ENCODE assay signal across 9 mouse cellular contexts in the genomic region with DNA sequence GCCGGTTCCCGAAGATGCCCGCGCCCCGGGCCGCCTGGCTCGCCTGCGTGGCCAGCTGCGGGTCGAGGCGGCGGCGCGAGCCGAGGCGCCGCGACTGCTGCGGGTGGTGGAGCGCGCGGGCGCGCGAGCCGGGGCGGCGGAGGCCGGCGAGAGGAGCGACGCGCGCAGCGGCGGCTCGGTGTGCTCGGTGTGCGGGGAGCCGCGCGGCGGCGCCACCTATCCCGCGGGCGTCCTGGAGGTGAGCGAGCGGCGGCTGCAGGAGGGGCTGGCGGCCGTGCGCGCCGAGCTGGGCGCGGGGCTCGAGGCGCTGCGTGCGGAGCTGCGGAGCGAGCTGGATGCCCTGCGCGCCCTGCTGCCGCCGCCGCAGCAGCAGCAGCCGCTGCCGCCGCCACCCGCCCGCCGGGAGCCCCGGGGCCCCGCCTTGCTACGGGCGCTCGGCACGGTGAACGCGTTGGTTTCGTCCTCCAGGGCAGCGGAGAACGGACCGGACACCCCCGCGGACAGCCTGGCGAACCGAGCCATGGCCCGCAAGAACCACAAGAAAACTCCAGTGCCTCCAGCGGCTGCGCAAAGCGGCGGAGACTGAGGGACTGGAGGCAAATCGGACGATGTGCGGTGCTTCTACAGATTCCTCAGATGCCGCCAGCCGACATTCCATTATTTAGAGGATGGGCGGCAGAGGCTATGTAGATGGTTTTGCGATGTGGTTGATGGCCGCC. TPM values are rescaled to one million over a fixed set of nuclear protein-coding genes. Genes with fewer than 3 reads are reported as not detected.
DNase-seq lines count a peak whose midpoint lies in the region; ATAC-seq and TF ChIP-seq lines count a peak whose summit lies in the region.
"Had no signal": no experiment of that assay in that cellular context is flagged by ENCODE, and none has a peak within 500 bp of the region (broad histone marks: within the 10 kb centered on the region; RNA-seq: fewer than 3 reads in every experiment).

No protein-coding gene starts in this region.

- no peak for TF ChIP-seq CTCF in C2C12 (IDR thresholded peaks at IDR 0.05; ENCODE audit: control insufficient read depth, insufficient read depth, insufficient read length)
- no peak for TF ChIP-seq CTCF in liver, embryonic 14.5 days (IDR thresholded peaks at IDR 0.05; ENCODE audit: low read depth)

- peak overlapping the region; percentile 55 for H3ac ChIP-seq in C2C12 (ENCODE audit: control insufficient read depth, insufficient read length, low read depth)

- peak; percentile 58 for ATAC-seq in hindbrain, embryonic 11.5 days (ENCODE audit: low FRiP score)
- no peak for ATAC-seq in liver, embryonic 14.5 days (ENCODE audit: insufficient read depth)

- no peak for TF ChIP-seq EP300 in liver, embryonic 14.5 days (IDR thresholded peaks at IDR 0.05; ENCODE audit: low read depth)

- H3K79me2 ChIP-seq in C2C12 (ENCODE audit: control insufficient read depth, insufficient read depth), result no peaks in the 10 kb centered on the region

- peak overlapping the region; percentile 61 for H3K9ac ChIP-seq in hindbrain, embryonic 11.5 days (ENCODE audit: low read depth, low read length)
- no peak overlapping the region for H3K9ac ChIP-seq in liver, embryonic 14.5 days (replicated peaks)

- peaks cover 74% of the 10 kb centered on the region for H3K27me3 ChIP-seq in C2C12 (ENCODE audit: control insufficient read depth, insufficient read depth, insufficient read length)
- peaks cover 58% of the 10 kb centered on the region for H3K27me3 ChIP-seq in hindbrain, embryonic 11.5 days (ENCODE audit: control insufficient read depth, insufficient read depth, low read length)
- H3K27me3 ChIP-seq in liver, embryonic 14.5 days (ENCODE audit: control insufficient read depth, insufficient read depth, low read length), result peaks cover 62% of the 10 kb centered on the region

- no peak overlapping the region for H3K4me3 ChIP-seq in C2C12 (ENCODE audit: insufficient read depth, poor library complexity, severe bottlenecking)
- peak overlapping the region; percentile 56 for H3K4me3 ChIP-seq in hindbrain, embryonic 11.5 days (ENCODE audit: low read depth, low read length)
- peak overlapping the region; percentile 3 to 36; a peak in 3 of 4 replicates for H3K4me3 ChIP-seq in liver, embryonic 14.5 days (ENCODE audit: insufficient read depth in 1 of 2, low read depth in 2 of 2, low read length in 2 of 2)

- H3K4me2 ChIP-seq in hindbrain, embryonic 11.5 days (replicated peaks; ENCODE audit: low read depth, low read length), result peak overlapping the region; percentile 99
- peak overlapping the region; percentile 37 for H3K4me2 ChIP-seq in liver, embryonic 14.5 days (ENCODE audit: low read depth)

- H3K9me3 ChIP-seq in hindbrain, embryonic 11.5 days (ENCODE audit: control insufficient read depth, low read length), result no peaks in the 10 kb centered on the region
- H3K9me3 ChIP-seq in liver, embryonic 14.5 days (ENCODE audit: control insufficient read depth, low read length), result no peaks in the 10 kb centered on the region

- H3K79me3 ChIP-seq in C2C12 (ENCODE audit: low read depth), result no peaks in the 10 kb centered on the region

- H3K27ac ChIP-seq in hindbrain, embryonic 11.5 days (ENCODE audit: low read depth, low read length), result peak overlapping the region; percentile 47; the same call in 1 of the 2 replicates
- H3K27ac ChIP-seq in liver, embryonic 14.5 days, result no peak overlapping the region

- WGBS in hindbrain, embryonic 11.5 days, result under 1% methylated on average over 40 of the region's 103 CpGs
- under 1% methylated on average over 82 of the region's 103 CpGs for WGBS in liver, embryonic 14.5 days (ENCODE audit: insufficient replicate concordance)

- DNase-seq in adrenal gland, postnatal 14 days, result peak; percentile 36
- DNase-seq in adrenal gland, adult 8-10 months, result no peak
- peak; percentile 84 for DNase-seq in cerebellum, postnatal 25 days
- peak; percentile 63 for DNase-seq in hindbrain, embryonic 11.5 days (ENCODE audit: low spot score)
- no peak for DNase-seq in liver, embryonic 14.5 days (ENCODE audit: low read depth in 3 of 3, low spot score in 3 of 3)
- peak; percentile 78 for DNase-seq in right cerebral cortex, postnatal 25 days
- DNase-seq in ovary, postnatal 10 days (ENCODE audit: low spot score), result no peak

- no peaks in the 10 kb centered on the region for H3K36me3 ChIP-seq in C2C12 (ENCODE audit: control insufficient read depth, insufficient read depth)
- H3K36me3 ChIP-seq in hindbrain, embryonic 11.5 days (ENCODE audit: control insufficient read depth, insufficient read depth, low read length), result no peaks in the 10 kb centered on the region
- no peaks in the 10 kb centered on the region for H3K36me3 ChIP-seq in liver, embryonic 14.5 days (replicated peaks; ENCODE audit: control insufficient read depth, insufficient read depth, low read depth)

- H3K4me1 ChIP-seq in hindbrain, embryonic 11.5 days (replicated peaks; ENCODE audit: control insufficient read depth, insufficient read depth, low read length), result peaks cover 3% of the 10 kb centered on the region
- no peaks in the 10 kb centered on the region for H3K4me1 ChIP-seq in liver, embryonic 14.5 days (replicated peaks; ENCODE audit: control insufficient read depth in 2 of 2, insufficient read depth in 2 of 2, low read length in 1 of 2)

TF ChIP-seq in C2C12, 6 proteins besides CTCF, POLR2A, EP300 and RAD21:
- TF ChIP-seq FOSL1 (IDR thresholded peaks at IDR 0.05; ENCODE audit: insufficient read depth, low read length, poor library complexity, severe bottlenecking) (no peak), MAX (IDR thresholded peaks at IDR 0.05) (no peak), MYOG (IDR thresholded peaks at IDR 0.05; ENCODE audit: control insufficient read depth, extremely low read depth, insufficient read length) (no peak), CEBPB (IDR thresholded peaks at IDR 0.05; ENCODE audit: low read depth) (no peak), USF1 (IDR thresholded peaks at IDR 0.05; ENCODE audit: low read depth) (no peak), MYOD1 (IDR thresholded peaks at IDR 0.05; ENCODE audit: control insufficient read depth, insufficient read length, low read depth) (no peak)

RNA-seq across cellular contexts. Expression of a gene that starts 0.9 kb away (rescaled TPM):
- not detected in 2 replicates for total RNA-seq in adrenal gland, postnatal 14 days (2021)
- not detected for total RNA-seq in adrenal gland, adult 8-10 months (2022)
- not detected for polyA plus RNA-seq in C2C12 (2012; fragmentation: generic; extraction: Trizol)
- 0.20 and 0.49 TPM in 2 replicates for polyA plus RNA-seq in hindbrain, embryonic 11.5 days (2014; fragmentation: Nextera tagmentation; extraction: Ambion mirVana)
- polyA plus RNA-seq in liver, embryonic 14.5 days (2012; rRNA removed), result not detected in 2 replicates
- polyA plus RNA-seq in liver, embryonic 14.5 days (2014; fragmentation: Nextera tagmentation; extraction: Ambion mirVana), result not detected in 2 replicates
- polyA plus RNA-seq: spleen, adult 2 months had no signal

RNA-seq across cellular contexts. Expression of a gene that starts 4.3 kb away (rescaled TPM):
- total RNA-seq in adrenal gland, postnatal 14 days (2021), result 1.3 and 2.2 TPM in 2 replicates
- total RNA-seq in adrenal gland, adult 8-10 months (2022), result 1 to 10 TPM in 3 of 4 experiments, under 1 TPM in 1; 0.94 to 3.6 (median 2.3) TPM
- polyA plus RNA-seq in C2C12 (2012; fragmentation: generic; extraction: Trizol), result 0.66 TPM
- 1.8 and 2.9 TPM in 2 replicates for polyA plus RNA-seq in hindbrain, embryonic 11.5 days (2014; fragmentation: Nextera tagmentation; extraction: Ambion mirVana)
- polyA plus RNA-seq in liver, embryonic 14.5 days (2012; rRNA removed), result 1.3 and 1.6 TPM in 2 replicates
- polyA plus RNA-seq in liver, embryonic 14.5 days (2014; fragmentation: Nextera tagmentation; extraction: Ambion mirVana), result not detected in 2 replicates

RNA-seq across cellular contexts. Expression of a gene that starts 36.8 kb away (rescaled TPM):
- 11.3 and 12.4 TPM in 2 replicates for total RNA-seq in adrenal gland, postnatal 14 days (2021)
- 10 to 100 TPM; 11.8 to 14.9 (median 13.1) TPM for total RNA-seq in adrenal gland, adult 8-10 months (2022)
- polyA plus RNA-seq in C2C12 (2012; fragmentation: generic; extraction: Trizol), result 38.5 TPM
- polyA plus RNA-seq in hindbrain, embryonic 11.5 days (2014; fragmentation: Nextera tagmentation; extraction: Ambion mirVana), result 6.4 and 7.2 TPM in 2 replicates
- polyA plus RNA-seq in liver, embryonic 14.5 days (2012; rRNA removed), result 3.4 and 4.3 TPM in 2 replicates
- 0.51 and 1.0 TPM in 2 replicates for polyA plus RNA-seq in liver, embryonic 14.5 days (2014; fragmentation: Nextera tagmentation; extraction: Ambion mirVana)

RNA-seq across cellular contexts. Expression of a gene that starts 57.6 kb away (rescaled TPM):
- total RNA-seq in adrenal gland, postnatal 14 days (2021), result 0.15 and 0.30 TPM in 2 replicates
- under 1 TPM; 0.23 to 0.73 (median 0.33) TPM for total RNA-seq in adrenal gland, adult 8-10 months (2022)
- polyA plus RNA-seq in C2C12 (2012; fragmentation: generic; extraction: Trizol), result 0.06 TPM
- 0.15 and 0.29 TPM in 2 replicates for polyA plus RNA-seq in hindbrain, embryonic 11.5 days (2014; fragmentation: Nextera tagmentation; extraction: Ambion mirVana)
- 0.25 and 0.34 TPM in 2 replicates for polyA plus RNA-seq in liver, embryonic 14.5 days (2012; rRNA removed)
- not detected in 2 replicates for polyA plus RNA-seq in liver, embryonic 14.5 days (2014; fragmentation: Nextera tagmentation; extraction: Ambion mirVana)

Comparison
In these comparisons a context has a peak if more than half of its experiments do, and no peak if none do; other contexts are left out.
1. DNase-seq: peak in adrenal gland, postnatal 14 days (single experiment), cerebellum, postnatal 25 days (2 of 2), hindbrain, embryonic 11.5 days (single experiment) and right cerebral cortex, postnatal 25 days (single experiment); none in adrenal gland, adult 8-10 months (single experiment), liver, embryonic 14.5 days (0 of 3) and ovary, postnatal 10 days (single experiment).